Mouse (Mus musculus): Measurements from ENCODE around the gene Pdzd8.

GRCm38 (mm10) chr19:59282001-59282400, 63.6 kb downstream of the Pdzd8 start:
- no peak for TF ChIP-seq CTCF (IDR thresholded peaks at IDR 0.05; ENCODE audit: low read depth, low read length)
- no peak for TF ChIP-seq POLR2A (IDR thresholded peaks at IDR 0.05; ENCODE audit: borderline replicate concordance, low read depth, low read length)

Data from bone marrow macrophage, adult 2 months (primary cell).